Mouse (Mus musculus): ENCODE data around the gene Asb6.
A peak's percentile ranks its signal among the peaks of the same experiment; 100 is the strongest.

The Asb6 gene

DNA sequence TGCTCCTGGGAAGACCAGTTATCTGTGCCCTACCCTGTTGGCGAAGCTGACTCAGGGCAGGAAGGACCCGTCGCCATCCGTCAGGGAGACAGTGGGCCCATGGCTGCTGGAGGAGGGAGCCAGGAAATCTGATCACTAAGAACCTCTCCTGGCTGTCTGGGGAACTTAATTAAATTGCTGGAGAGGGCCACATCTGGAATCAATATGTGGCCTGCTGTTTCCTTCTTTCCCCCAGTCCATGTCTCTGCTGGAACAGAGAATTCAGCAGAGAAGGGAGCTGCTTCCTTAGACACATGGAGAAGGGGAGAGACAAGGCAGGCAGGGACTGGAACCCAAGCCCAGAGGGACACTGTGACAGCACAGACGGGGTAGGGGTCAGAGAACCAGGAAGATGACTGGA is 3.5 kb upstream of the Asb6 start:
- DNase-seq: no peak

DNA sequence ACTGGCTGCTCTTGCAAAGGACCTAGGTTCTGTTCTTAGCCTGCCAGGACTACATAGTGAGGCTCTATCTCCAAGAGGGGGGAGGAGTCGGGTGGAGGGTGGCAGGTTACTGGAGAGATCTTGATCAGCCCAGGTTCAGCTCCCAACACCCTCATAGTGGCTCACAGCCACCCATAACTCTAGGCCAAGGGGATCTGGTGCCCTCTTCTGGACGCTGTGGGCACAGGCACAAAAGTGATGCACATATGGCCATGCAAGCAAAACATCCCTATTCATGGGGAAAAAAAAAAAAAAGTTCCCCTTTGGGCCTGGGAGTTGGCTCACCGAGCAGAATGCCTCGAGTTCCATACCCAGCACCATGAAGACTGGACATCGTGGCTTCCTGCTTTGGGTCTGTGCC is 818 bp downstream of the Asb6 start:
- peak in 1 of 2 experiments; percentile 26 for DNase-seq

DNA sequence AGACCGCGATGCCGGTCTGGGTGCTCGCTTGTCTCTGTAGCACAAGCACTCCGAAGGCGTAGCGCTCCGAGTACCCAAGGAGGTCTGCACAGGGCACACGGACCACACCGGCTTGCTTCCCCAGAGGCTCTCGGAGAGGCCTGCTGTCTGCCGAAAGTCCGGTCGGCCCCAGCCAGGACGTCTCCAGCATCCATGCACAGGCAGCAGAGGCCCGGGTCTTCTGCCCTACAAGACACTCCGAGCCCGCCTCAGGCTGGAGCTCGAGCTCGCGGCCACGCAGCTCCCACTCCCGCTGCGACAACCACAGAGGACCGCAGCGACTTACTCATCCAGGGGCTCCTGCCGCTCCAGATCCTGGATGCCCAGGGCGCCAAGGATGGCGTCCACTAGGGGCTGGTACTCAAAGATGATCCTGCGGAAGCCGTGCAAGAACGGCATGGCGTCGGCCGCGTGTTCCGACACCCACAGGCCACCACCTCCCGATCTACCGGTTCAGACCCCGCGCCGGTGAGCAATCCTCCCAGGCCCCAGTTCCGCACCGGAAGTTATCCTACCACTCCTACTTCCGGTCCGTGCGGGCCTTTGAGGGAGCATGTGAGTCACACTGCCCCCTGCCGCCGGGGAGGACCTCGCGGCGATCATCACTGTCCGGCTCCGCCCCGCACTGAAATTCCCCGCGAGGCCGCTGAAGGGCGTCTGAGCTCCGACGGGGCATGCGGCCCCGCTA is 2.2 kb downstream of the Asb6 start:
- peak; percentile 92 to 97 for DNase-seq

DNA sequence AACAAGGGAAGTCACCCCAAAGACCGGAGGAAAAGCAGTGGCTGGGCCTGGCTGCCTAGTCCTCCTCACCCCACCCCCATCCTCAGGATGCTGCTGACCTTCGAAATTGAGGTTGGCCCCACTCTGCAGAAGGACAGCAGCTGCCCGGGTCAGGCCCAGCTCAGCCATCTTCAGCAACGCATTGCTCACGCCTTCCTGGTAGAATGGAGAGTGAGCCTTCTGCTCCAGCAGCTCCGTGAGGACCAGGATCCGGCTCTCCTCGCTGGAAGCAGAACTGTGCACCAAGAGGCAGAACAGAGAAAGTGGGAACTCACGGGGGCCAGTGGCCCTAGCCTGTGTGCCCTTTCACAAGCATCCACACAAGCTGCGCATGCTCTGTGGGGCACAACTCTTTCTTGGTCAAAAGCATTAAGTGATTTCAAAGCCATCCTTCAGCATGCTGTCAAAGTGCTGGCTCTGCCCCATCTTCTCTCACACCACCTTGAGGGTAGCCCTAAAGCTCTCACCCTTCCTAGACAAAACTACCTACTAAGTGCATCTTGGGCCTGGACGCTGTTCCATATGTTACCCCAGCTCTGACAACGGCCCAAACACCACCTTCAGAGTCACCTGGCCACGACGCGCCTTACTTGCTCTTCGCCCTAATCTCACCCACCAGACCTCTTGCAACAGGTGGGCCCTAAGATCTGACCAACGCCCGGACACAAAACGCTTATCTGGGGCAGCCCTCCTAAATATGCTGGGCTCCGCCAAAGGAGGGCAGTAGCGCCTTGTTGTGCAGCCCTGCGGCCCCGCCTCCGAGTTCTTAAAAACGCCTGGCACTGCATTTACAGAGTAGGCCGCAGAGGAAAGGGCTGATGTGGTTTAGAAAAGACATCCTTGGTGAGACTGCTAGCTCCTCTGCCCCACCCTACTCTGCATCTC is 3.0 kb downstream of the Asb6 start:
- DNase-seq: peak; percentile 29 to 32

DNA sequence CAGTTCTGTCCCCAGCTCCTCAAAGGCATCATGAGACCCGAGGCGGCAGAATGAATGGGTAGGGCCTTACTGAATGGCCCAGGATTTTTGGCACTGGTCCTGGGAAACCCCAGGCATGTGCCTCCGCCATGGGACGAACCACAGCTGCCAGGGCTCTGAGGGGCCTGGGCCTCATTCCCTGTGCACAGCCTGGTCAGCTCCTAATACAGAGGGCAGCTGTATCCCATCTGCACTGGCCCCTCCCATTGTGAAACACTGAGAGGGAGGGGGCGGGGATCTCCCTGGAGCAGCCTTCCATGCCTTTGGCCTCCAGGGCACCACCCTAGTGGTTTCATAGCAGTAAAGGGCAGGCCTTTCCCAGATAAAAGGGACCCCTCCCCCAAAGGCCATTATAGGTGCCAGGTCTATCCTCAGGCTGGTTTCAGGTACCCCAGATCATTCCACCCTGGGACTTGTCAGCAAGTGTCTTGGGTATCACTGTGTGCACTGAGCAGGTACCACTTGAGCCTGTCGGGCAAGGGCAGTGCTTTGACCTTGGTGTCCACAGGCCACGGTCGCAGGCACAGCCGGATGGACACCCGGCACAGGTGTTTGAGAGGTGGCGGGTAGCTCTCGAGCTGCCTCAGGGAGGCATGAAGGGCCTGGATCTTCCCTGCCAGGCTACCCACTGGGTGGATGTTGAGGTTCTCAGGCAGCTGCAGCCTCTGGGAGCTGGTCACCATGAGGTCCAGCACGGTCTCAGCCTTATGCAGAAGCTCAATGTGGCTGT is 6.6 kb downstream of the Asb6 start:
- peak in 1 of 2 experiments; percentile 20 for DNase-seq

DNA sequence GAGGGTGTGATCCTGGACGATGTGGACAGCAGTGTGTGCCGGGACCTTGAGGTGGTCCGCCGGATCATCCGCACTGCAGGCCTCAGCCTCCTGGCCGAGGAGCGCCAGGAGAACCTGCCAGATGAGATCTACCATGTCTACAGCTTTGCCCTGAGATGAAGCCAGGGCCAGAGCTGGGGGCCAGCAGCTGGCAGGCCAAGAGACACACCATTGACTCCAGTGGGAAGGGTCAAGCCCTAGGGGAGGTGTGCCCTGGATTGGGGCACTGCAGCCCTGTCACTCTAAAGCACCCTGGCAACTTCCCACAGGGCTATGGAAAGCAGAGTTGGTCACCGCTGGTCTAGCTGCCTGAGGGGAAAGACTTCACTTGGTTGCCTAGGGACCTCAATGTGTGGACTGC is 7.7 kb downstream of the Asb6 start:
- no peak for DNase-seq

DNA sequence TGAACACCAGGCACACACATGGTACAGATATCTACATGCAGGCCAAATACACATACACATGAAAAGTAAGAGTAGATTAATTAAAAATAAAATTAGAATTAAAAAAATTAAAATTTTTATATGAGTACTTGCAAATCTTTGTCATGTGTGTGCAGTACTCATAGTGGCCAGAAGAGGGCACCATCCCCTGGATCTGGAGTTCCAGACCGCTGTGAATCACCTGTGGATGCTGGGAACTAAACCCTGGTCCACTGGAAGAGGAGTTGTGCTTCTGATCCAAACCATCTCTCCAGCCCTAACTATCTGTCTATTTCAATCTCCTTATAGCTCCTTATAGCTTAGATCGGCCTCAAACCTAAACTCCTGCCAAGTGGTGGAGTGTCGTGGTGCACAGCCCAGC is 9.1 kb downstream of the Asb6 start:
- no peak for DNase-seq

DNA sequence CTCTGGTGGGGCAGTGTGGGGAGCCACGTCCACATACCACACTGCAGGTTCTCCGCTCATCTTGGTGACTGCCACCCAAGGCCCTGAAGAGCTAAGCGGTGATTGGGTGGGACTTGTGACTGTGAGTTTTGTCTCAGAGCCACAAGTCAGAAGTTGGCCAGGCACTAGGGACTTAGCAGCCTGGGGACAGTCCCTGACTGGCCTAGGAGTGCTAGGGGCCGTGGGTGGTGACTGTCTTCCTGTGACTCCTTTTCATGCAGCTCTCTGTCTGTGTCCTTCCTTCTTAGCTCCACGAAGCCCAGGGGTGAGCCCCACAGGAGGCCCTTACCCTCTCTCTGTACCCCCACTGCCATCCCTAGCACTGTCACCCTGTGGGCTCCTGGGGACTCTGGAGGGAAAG is 10.3 kb downstream of the Asb6 start:
- DNase-seq: no peak

DNA sequence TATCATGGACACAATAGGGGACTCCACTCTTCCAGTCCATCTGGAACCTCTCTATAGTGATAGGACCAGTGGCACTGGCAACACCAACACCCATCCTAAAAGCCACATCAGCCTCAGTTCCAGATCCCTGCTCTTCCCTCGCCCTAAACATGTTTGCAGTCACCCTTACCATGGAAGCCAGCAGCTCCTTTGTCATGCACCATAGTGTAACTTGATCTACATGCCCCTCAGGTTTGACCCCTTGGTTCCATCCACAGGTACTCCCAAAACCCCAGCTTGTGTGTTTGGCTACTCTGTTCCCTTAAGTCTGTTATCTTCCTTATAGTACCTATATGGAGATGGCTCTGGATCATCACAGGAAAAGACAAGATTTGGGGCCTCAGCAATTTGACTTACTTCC is 13.8 kb downstream of the Asb6 start:
- no peak for DNase-seq

DNA sequence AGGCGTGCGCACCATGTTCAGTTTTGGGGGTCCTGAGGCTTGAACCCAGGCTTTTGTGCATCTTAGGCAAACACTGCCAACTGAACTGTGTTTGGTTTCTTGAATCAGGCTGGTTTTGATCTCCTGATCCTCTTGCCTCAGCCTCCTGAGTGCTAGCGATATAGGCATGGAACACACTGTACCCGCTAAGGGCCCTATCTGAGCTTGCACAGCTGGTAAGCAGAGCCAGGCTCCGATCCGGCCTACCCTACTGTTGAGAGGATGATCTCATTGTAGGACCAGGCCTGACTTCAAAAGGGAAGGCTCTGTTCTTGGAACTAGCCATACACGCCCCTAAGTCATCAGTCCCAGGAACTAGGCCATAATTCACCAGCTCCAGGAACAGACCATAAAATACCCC is 19.6 kb downstream of the Asb6 start:
- DNase-seq: no peak

DNA sequence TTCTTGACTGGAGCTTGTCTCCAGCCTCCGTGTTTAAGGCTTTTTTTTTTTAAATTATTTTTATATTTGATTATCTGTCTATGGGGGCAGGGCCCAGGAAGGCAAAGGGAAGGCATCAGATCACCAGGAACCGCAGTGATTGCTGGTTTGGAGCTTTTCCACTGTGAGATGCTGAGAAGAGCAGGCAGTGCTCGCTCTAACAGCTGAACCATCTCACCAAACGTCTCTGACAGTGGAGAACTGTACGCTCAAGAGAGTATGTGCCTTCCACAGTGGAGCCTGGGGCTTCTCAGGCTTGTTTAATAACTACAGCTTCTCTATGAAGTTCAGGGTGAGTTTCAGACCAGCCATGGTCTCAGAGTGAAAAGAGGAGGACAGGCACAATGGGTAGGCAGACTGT is 20.6 kb downstream of the Asb6 start:
- DNase-seq: no peak

DNA sequence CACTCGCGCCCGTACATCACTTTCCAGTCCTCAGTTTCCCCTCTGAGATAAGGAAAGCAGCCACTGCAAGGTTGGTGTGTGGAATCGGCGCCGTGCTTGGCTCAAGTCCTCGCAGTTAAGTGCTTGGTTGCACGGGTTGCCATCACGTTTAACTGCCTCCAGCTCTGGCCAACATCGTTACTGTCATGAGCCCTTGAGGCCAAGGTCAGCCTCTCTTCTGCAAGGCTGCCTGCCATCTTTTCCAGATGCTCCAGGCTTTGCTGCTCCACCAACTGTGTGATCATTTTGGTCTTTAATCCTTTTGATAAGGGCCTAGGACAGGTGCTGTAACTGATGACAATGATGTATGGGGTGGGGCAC is 21.9 kb downstream of the Asb6 start:
- DNase-seq: no peak

DNA sequence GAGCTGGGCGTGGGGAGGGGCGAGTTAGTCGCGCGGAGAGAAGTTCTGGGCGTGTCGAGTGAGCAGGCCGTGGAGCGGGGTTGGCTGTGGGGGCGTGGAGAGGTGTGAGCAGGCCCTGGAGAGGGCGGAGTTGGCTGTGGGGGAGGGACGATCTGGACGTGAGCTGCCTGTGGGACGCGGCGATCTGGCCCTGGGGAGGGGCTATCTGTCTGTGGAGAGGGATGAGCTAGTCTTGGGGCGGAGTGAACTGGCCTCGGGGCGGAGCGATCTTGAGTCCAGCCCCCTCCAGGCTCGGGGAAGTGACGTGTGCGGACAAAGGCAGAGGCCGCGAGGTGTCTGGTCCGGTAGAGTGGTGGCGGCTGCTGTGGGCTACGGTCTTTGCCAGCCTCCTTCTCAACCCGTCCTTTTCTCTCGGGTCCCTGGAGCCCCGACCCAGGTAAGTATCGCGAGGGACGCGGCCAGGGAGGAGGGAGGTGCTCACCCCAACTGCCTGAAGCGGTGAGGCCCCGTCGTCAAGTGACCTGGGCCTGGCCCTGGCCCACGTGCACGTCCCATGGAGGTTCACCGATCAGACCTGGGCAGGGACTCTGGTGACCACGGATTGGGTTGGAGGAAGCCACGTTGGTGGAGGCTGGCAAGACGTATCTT is 22.4 kb downstream of the Asb6 start, which contains the start of gene Ntmt1:
Gene Ntmt1, plus strand, starts transcription at position 179 of the 648 bp plus-strand sequence.
- peak; percentile 92 to 99 for DNase-seq

DNA sequence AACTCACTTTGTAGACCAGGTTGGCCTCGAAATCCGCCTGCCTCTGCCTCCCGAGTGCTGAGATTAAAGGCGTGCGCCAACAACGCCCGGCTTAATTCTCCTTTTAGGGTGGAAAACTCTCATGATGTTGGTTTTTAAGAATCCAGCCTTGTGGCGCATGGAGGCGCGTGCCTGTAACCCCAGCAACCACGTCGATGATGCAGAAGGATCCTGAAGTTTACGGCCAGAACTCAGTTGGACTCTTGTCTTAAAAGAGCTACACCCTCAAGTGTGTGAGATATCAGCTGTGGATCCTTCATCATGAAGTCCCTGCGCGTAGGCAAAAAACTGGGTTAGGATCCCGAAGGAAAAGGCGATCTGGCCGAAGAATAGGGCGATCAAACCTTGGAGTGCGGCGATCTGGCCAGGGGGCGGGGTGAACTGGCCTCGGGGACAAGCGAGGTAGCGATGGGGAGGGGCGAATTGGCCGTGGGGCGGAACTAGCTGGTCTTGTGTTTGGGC is 22.9 kb downstream of the Asb6 start:
- DNase-seq: no peak

DNA sequence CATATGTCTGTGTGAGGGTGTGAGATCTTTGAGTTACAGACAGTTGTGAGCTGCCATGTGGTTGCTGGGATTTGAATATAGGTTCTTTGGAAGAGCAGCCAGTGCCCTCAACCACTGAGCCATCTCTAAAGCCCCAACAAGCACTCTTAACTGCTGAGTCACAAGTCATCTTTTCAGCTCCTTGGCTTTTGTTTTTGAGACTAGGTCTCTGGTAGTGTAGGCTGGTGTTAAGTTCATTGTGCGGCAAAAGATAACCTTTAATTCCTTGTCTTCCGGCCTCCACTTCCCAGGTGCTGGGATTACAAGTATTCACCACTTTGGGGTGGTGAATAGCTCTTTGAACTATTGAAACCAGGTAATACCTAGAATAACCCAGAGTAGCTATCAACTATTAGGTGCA is 24.1 kb downstream of the Asb6 start:
- no peak for DNase-seq

DNA sequence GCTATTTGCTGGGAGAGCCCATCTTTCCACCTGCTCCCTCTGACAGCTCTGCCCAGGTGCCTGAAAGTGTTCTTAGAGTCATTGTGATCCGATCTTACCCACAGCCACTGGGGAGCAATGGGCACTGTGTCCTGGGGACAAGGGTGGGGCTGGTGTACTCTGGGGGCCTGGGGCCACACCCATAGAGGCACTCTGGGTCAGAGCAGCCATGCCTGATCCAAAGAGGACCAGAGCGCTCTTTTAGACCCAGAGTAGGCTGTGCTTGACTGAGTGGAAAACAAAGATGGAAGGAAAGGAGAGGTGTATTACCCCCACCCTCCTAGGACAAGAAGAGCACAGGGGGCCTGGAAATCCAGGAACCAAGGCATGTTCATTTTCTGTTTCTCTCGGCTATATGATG is 26.5 kb downstream of the Asb6 start, which contains the start of gene 1700001O22Rik:
Gene 1700001O22Rik, minus strand, starts transcription at position 58 of the 400 bp plus-strand sequence.
- no peak for DNase-seq

DNA sequence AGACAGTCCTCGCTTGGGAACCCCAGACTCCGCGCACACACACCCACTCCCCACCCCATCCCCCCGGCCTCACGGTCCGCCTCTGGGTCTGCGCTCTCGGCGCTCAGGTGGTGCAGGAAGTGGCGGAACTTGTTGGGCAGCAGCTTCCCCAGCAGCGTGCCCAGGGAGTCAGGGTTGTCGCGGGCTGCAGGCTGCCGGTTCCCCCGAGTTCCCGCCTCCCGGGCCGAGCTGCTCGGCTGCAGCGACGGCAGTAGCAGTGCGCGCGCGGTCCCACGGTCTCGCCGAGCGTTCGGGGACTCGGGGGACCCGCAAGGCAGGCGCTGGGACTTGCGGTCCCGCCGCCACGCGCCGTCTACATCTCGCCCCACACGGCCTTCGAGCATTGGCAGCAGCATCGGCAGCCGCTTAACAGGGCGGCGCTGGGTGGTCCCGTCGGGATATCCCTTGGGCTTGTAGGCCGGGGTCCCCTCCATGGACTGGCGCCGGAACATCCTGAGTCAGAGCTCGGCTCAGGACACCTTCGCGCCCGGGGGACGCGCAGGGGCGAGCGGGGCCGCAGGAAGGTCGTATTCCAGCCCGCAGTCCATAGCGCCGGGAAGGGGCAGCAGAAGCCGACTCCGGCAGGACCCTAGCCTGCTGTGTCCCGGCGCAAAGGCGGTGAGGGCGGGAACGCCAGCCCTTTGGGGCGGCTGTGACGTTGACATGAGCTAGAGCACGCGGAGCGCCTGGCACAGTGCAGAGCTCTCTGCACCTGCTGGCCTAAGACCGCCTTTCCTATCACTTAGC is 28.9 kb downstream of the Asb6 start:
- DNase-seq: peak; percentile 34 to 46

DNA sequence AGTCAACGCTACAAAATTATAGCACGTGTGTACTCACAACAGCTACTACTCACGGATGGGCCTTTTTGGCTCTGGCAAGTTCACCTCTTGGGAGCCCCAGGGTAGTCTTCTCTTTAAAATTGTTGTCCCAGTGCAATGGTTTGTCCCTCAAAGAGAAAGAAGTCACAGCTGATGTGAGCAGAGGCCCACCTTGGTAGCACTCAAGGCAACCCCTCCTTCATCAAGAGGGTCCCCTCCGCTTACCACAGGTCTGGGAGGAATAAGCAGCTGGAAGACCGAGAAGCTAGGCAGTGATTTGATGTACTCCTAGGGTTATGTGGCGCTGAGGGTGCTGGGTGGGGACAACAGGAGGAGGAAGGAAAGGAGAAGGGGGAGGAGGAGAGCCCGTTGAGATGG is 29.5 kb downstream of the Asb6 start:
- no peak for DNase-seq

DNA sequence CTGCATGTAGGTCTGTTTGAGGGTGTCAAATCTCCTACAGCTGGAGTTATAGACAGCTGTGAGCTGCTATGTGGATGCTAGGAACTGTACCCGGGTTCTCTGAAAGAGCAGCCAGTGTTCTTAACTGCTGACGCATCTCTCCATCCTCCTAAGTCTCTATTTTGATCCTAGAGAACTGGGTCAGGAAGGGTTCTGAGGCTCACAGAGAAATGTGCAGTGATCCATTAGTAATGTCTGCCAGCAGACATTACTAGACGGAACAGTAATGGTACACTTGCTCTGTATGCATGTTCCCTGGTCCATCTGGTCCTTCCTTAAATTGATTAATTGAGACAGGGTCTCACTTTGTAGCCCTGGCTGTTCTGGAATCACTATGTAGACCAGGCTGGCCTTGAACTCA is 30.7 kb downstream of the Asb6 start:
- DNase-seq: no peak

DNA sequence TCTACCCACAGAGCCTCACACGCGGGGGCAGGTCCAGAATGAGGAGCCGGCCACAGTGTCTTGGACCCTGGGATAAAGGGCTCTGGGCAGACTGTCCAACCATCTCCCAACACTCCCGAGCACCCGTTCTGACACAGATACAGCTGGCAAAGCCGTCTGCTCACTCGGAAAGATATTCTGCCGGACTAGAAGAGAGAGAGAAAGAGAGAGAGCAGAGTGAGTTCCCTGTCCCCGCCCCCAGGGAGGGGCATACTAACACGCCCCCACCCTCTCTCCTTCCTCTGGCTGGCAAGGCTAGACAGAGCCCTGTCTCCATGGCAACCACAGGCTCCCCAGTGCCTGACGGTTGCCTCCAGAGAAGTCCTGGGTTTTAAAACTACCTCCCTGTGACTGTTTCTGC is 33.8 kb downstream of the Asb6 start:
- DNase-seq: peak; percentile 59 to 65

DNA sequence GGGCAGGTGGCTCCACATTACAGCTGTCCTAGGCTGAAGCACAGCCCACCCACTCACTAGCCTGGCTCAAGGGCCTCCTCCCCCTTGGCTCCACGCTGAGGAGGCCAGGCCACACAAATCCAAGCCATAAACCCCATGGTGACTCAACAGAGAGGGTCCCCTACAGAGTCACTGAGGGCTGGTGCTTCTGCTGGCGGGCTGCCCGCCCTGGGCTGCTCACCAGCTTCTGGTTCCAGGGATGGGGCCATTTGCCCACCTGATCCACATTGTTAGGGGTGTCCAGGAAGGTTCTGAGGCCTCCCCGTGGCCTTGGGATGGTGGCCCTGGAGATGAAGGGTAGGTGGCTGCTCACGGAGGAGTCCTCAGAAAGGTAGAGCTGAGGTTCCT is 34.3 kb downstream of the Asb6 start:
- DNase-seq: peak in 1 of 2 experiments; percentile 27

Data from cerebellum, adult 18-20 months (tissue).